Mouse (Mus musculus): ENCODE measurements around the gene Mymx.

- TF ChIP-seq POLR2A (IDR thresholded peaks at IDR 0.05; ENCODE audit: low read depth, low read length) = no peak
- TF ChIP-seq CTCF (IDR thresholded peaks at IDR 0.05; ENCODE audit: extremely low read depth, insufficient read length, insufficient replicate concordance, low read depth, low read length) = no peak
These were observed 8.4 kb upstream of the Mymx start for GRCm38 (mm10) chr17:45610144-45610866.

Measured in small intestine, adult 2 months (tissue).